Mouse (Mus musculus) neutrophil, adult 65 days (primary cell): ENCODE results near the gene Olfr284. TPM values are rescaled to one million over a fixed set of nuclear protein-coding genes. Genes with fewer than 3 reads are reported as not detected.

Source experiments
- total RNA-seq: library from RNA; stranded (reverse); gene quantifications from 2 replicates; pipeline ENCODE4 v1.2.4, GENCODE M21; 2023

Olfr284 gene
- total RNA-seq: not detected in 2 replicates

GRCm38 (mm10) chr15:98340887-98341286 is at the start of gene Olfr284:
TSS of gene Olfr284 (minus strand) at chr15:98340987.

GRCm38 (mm10) chr15:98380846-98381245 is 40.1 kb upstream of the Olfr284 start, which contains the start of gene Olfr283:
TSS of gene Olfr283 (minus strand) at chr15:98380946.

DNA sequence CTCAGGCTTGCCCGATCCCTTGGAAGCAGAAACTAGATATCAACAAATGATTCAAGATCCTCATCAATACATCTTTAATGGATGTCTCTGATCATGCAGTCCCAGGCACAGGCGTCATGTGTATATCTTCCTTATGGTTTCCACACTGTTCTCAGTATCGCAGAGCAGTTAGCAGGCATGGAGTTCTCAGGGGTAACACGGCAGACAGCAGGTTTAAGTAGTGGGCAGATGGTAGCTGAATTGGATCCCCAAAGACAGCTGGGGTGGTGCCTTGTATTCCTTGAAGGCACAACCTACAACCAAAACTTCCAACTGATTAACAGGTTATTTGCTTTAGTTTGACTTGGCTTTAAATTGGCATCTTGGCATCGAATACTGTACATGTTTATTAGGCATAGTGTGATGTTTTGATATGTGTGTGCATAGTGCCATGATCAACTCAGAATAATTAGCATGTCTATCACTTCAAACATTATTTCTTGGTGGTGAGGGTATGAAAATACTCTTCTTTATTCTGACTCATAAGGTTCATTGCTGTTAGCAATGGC is 23.5 kb downstream of the Olfr284 start, which contains the start of gene Olfr285:
Olfr285 (minus strand) TSS at position 177 of the 548 bp plus-strand sequence.

DNA sequence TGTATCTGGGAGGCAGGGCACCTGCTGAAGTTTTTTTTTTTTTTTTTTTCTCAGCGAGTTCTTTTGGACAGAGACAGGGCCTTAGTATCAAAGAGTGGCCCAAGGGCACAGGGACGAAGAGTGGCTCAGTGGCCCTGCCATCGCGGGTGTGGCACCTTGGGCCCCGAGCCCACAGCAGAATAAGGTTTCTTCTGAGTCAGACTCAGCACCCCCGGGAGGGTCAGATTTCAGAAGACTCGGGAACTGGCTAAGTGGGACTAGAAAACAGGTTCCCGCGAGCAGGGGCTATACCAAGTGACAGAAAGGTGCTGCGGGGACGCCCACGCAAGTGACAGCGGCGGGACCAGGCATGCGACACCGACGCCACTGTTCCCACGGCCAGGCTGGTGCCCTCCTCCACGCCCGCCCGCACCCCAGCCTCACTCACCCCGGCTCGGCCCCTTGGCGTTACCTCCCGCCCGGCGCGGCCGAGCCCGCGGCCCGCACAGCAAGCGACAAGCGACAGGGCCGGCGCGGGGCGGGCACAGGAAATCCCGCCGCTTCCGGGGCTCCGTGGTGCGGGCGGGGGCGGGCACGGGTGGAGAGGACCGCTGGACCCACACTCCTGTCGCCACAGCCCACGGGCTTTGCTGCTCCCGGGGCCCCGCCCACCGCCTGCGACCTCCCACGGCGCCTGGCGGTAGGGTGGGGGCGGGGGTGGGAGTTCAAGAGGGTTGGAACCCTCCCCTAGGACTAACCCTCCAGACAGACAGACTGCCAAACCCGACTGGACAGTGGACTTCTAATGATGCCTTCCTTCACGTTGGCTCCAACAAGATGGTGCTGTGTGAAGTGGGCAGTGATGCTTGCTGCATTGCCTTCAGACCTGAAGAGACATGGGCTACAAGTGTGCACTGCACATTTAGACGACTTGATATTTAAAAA is 44.9 kb downstream of the Olfr284 start, which contains the start of gene Zfp641:
Zfp641 (minus strand) TSS at position 534 of the 924 bp plus-strand sequence.

Other genes with a start within 250 kb of the Olfr284 start
- gene Pfkm, start 248.4 kb downstream of the Olfr284 start, total RNA-seq: 3.9 and 7.1 TPM in 2 replicates
- gene Senp1, start 247.2 kb downstream of the Olfr284 start, total RNA-seq: 30.1 and 38.9 TPM in 2 replicates
- 16.8 and 22.2 TPM in 2 replicates for gene Asb8, start 175.4 kb downstream of the Olfr284 start, total RNA-seq
- not detected in 2 replicates for gene Ccdc184, start 173.8 kb downstream of the Olfr284 start, total RNA-seq
- gene Olfr288, start 145.4 kb downstream of the Olfr284 start, total RNA-seq: not detected in 2 replicates
- gene Gm44579, start 120.0 kb downstream of the Olfr284 start, total RNA-seq: not detected in 2 replicates
- gene Olfr287, start 119.9 kb downstream of the Olfr284 start, total RNA-seq: not detected in 2 replicates
- not detected in 2 replicates for gene Olfr286, start 106.5 kb downstream of the Olfr284 start, total RNA-seq
- gene H1fnt, start 83.7 kb downstream of the Olfr284 start, total RNA-seq: not detected in 2 replicates
- gene Zfp641, start 44.8 kb downstream of the Olfr284 start, total RNA-seq: not detected in 2 replicates
- gene Olfr285, start 23.6 kb downstream of the Olfr284 start, total RNA-seq: not detected in 2 replicates
- not detected in 2 replicates for gene Olfr283, start 40.0 kb upstream of the Olfr284 start, total RNA-seq
- not detected in 2 replicates for gene Olfr282, start 90.2 kb upstream of the Olfr284 start, total RNA-seq
- not detected in 2 replicates for gene Olfr281, start 111.6 kb upstream of the Olfr284 start, total RNA-seq
- gene OR5BS1P, start 128.9 kb upstream of the Olfr284 start, total RNA-seq: not detected in 2 replicates
- not detected in 2 replicates for gene Lalba, start 141.7 kb upstream of the Olfr284 start, total RNA-seq
- not detected in 2 replicates for gene Olfr279, start 151.4 kb upstream of the Olfr284 start, total RNA-seq
- gene Kansl2, start 193.3 kb upstream of the Olfr284 start, total RNA-seq: 20.3 and 31.7 TPM in 2 replicates
- 156 and 177 TPM in 2 replicates for gene Ccnt1, start 229.9 kb upstream of the Olfr284 start, total RNA-seq
- gene 4930415O20Rik, start 230.0 kb upstream of the Olfr284 start, total RNA-seq: not detected in 2 replicates